Mouse (Mus musculus) CD4-positive, CD25-positive, alpha-beta regulatory T cell, adult 9 weeks (primary cell): ENCODE data around the gene Cd2ap. TPM values are rescaled to one million over a fixed set of nuclear protein-coding genes. Genes with fewer than 3 reads are reported as not detected.

Experiments
- polyA plus RNA-seq: library from polyadenylated mRNA; unstranded; fragments of 100-300 nt; shearing (Covaris generic); gene quantifications from one replicate; pipeline ENCODE4 v1.2.1, GENCODE M21; 2017

Gene Cd2ap
- polyA plus RNA-seq: 6.9 TPM

DNA sequence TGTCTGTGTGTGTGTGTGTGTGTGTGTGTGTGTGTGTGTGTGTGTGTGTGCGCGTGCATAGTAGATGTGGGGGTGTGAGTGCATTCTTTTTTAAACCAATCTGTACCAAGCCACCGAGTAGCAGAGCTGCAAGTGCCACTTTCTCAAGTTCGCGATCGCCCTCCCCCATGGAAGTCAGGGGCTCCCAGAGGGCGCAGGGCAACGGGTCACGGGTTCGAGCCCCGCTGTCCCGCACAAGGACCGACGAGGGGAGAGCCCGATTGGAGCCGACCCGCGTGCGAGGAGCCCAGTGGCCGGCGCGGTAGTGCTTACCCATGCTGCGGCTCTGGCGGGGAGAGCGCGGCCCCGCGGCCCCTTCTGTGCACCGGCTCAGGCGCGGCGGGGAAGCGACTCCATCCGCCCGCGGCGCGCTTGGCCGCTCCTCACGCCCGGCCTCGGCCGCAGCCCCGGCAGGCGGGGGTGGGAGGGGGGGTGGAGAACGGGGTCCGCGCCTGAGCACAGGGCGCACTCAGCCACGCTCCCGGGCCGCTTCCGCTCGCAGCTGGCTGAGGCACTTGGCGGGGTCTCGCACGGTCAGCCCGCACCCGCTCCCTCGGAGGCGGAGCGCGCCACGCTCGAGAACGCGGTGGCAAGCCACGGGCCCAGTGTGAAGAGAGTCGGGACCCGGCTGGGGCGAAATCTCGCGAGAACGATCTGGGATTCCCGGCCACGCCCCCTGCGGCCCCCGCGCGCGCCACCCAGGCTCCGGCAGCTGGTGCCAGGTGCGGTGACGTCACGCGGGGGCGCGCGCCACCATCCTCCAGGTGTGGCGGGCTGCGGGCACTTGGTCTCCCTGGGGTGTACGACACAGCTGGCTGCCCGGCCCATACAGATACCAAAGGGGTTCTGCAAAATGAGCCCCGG, at the start of gene Cd2ap:
Cd2ap (minus strand) TSS at position 665 of the 903 bp plus-strand sequence.

Other genes starting within 250 kb of the Cd2ap start
- gene Adgrf4, start 184.4 kb downstream of the Cd2ap start, polyA plus RNA-seq: not detected
- gene Adgrf2, start 134.5 kb downstream of the Cd2ap start, polyA plus RNA-seq: not detected
- gene Tnfrsf21, start 139.9 kb upstream of the Cd2ap start, polyA plus RNA-seq: 0.17 TPM